Mouse (Mus musculus) cerebellum, adult 8-10 months (tissue): ENCODE results near the gene 4933405L10Rik.

Source experiments
- DNase-seq: peaks from one replicate; pipeline ENCODE4 v3.0.0; 2022

The 4933405L10Rik gene

GRCm38 (mm10) chr8:105757796-105758276 is 50.4 kb downstream of the 4933405L10Rik start:
- DNase-seq: no peak

GRCm38 (mm10) chr8:105758277-105759108 is 51.0 kb downstream of the 4933405L10Rik start, which contains the start of gene Gfod2:
Gene Gfod2 (minus strand): TSS chr8:105758664.
- peak; percentile 98 for DNase-seq
